Mouse (Mus musculus) c-Kit-positive CD71-positive TER-119-negative erythroid progenitor cells, embryonic 14.5 days (primary cell): ENCODE measurements around the gene Adgra1.

Source experiments
- DNase-seq: peaks from one replicate; pipeline ENCODE4 v3.0.0-alpha.2; 2013; ENCODE audit warnings: low read depth

Adgra1 gene

GRCm38 (mm10) chr7:139908176-139908575 lies 74.2 kb downstream of the Adgra1 start:
- DNase-seq = no peak

GRCm38 (mm10) chr7:139909469-139909868 lies 75.5 kb downstream of the Adgra1 start:
- DNase-seq = no peak

GRCm38 (mm10) chr7:139910204-139910835 lies 76.3 kb downstream of the Adgra1 start:
- DNase-seq = no peak

GRCm38 (mm10) chr7:139914141-139915047 lies 80.4 kb downstream of the Adgra1 start:
- peak; percentile 47 for DNase-seq

GRCm38 (mm10) chr7:139915646-139916257 lies 81.8 kb downstream of the Adgra1 start:
- DNase-seq = no peak

- no peak for DNase-seq
Observed at GRCm38 (mm10) chr7:139916345-139916744, 82.4 kb downstream of the Adgra1 start.

GRCm38 (mm10) chr7:139918262-139918661 lies 84.3 kb downstream of the Adgra1 start:
- DNase-seq = no peak
